Mouse (Mus musculus): ENCODE data around the gene Cer1. TPM values are rescaled to one million over a fixed set of nuclear protein-coding genes. Genes with fewer than 3 reads are reported as not detected.

The Cer1 gene
- polyA plus RNA-seq, 2 experiments = not detected

DNA sequence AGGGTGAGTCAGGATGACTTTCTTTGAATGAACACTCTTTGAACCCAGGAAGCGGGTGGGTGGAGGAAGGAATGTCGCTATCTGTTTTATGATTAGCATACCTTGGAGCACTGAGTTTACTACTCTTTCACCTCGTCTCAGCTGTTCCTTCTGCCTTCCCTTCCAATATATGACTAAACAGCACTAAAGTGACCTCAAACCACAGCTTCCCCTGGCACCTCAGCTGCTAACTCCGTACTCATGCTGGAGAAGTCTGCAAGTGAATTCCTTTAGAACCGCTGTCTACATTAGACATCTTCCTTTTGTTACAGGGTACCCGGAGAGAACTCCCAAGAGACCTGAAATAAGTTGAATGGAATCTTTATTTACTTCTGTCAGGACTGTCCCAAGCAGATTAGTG lies 14.0 kb downstream of the Cer1 start:
- no peak for ATAC-seq (ENCODE audit: insufficient read depth)
- no peak for DNase-seq (ENCODE audit: low read depth in 3 of 3, low spot score in 3 of 3)
- whole genome bisulfite sequencing (ENCODE audit: insufficient replicate concordance) = 30% methylated on average over 6 of the region's 6 CpGs
- Histone ChIP-seq H3K36me3 (replicated peaks; ENCODE audit: control insufficient read depth, insufficient read depth, low read depth) (no peaks in the 10 kb centered on the region), H3K27ac (no peak overlapping the region), H3K4me2 (ENCODE audit: low read depth) (no peak overlapping the region), H3K27me3 (ENCODE audit: control insufficient read depth, insufficient read depth, low read length) (no peaks in the 10 kb centered on the region), H3K9ac (replicated peaks) (no peak overlapping the region), H3K4me3 (ENCODE audit: insufficient read depth in 1 of 2, low read depth in 2 of 2, low read length in 2 of 2) (no peak overlapping the region), H3K9me3 (ENCODE audit: control insufficient read depth, low read length) (no peaks in the 10 kb centered on the region), H3K4me1 (replicated peaks; ENCODE audit: control insufficient read depth in 2 of 2, insufficient read depth in 2 of 2, low read length in 1 of 2) (no peaks in the 10 kb centered on the region)
- TF ChIP-seq EP300 (IDR thresholded peaks at IDR 0.05; ENCODE audit: low read depth) (no peak), CTCF (IDR thresholded peaks at IDR 0.05; ENCODE audit: low read depth) (no peak)

DNA sequence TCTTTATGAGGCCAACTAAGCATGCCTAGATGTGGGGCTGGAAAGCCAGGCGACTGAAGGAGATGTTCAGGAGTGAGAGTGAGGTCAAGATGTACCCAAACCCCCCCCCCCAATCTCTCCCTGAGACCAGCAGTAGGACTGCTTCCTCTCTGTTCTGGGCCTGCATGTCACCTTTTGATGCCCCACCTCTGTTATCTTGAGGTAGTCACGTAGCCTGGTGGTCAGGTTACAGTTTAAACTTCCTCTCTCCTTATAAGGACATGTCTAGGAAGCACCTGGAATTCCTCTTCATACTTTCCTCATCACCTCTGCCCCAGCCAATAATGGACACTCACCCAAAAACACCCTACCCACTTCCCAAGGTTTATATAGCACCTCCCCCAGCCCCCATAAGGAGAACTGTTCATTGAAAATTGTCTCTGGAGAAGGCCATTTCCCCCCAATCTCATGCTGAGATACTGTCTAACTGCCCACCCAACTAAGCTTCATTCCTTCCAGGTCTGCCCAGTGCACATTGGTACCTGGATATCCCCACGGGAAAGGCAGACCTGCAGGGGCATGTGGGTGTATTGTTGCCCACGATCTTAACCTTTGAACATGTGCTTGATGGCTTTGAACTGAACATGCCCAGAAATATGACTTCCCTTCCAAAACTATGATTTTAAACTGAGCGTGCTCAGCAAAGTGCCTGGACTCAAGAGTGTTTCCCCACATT lies 17.1 kb downstream of the Cer1 start:
- TF ChIP-seq CTCF (IDR thresholded peaks at IDR 0.05; ENCODE audit: low read depth) (no peak), EP300 (IDR thresholded peaks at IDR 0.05; ENCODE audit: low read depth) (no peak)
- Histone ChIP-seq H3K27ac (no peak overlapping the region), H3K9ac (replicated peaks) (no peak overlapping the region), H3K4me1 (replicated peaks; ENCODE audit: control insufficient read depth in 2 of 2, insufficient read depth in 2 of 2, low read length in 1 of 2) (no peaks in the 10 kb centered on the region), H3K27me3 (ENCODE audit: control insufficient read depth, insufficient read depth, low read length) (no peaks in the 10 kb centered on the region), H3K9me3 (ENCODE audit: control insufficient read depth, low read length) (no peaks in the 10 kb centered on the region), H3K36me3 (replicated peaks; ENCODE audit: control insufficient read depth, insufficient read depth, low read depth) (no peaks in the 10 kb centered on the region), H3K4me2 (ENCODE audit: low read depth) (no peak overlapping the region), H3K4me3 (ENCODE audit: insufficient read depth in 1 of 2, low read depth in 2 of 2, low read length in 2 of 2) (no peak overlapping the region)
- WGBS (ENCODE audit: insufficient replicate concordance) = 48% methylated on average over 5 of the region's 5 CpGs
- no peak for ATAC-seq (ENCODE audit: insufficient read depth)
- no peak for DNase-seq (ENCODE audit: low read depth in 3 of 3, low spot score in 3 of 3)

DNA sequence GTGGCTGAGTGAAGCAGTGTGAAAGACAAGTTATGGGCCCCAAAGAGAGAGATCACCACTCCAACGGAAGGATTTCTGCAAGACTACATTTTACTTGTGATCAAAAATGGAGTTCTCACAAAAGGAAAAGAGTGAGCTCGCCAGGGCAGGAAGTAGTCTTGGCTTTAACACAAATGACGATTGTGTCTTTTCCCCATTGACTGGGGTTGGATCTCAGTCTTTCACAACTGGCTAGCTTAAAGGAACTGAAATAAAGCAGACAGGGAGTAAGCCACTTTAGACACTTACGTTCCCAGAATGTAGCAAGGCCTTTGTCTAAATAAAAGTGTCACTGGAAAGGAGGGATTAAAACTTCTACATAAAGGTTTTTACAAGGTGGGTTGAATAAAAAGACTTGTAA lies 17.8 kb downstream of the Cer1 start:
- Histone ChIP-seq H3K4me3 (ENCODE audit: insufficient read depth in 1 of 2, low read depth in 2 of 2, low read length in 2 of 2) (no peak overlapping the region), H3K9me3 (ENCODE audit: control insufficient read depth, low read length) (no peaks in the 10 kb centered on the region), H3K36me3 (replicated peaks; ENCODE audit: control insufficient read depth, insufficient read depth, low read depth) (no peaks in the 10 kb centered on the region), H3K27me3 (ENCODE audit: control insufficient read depth, insufficient read depth, low read length) (no peaks in the 10 kb centered on the region), H3K4me1 (replicated peaks; ENCODE audit: control insufficient read depth in 2 of 2, insufficient read depth in 2 of 2, low read length in 1 of 2) (no peaks in the 10 kb centered on the region), H3K4me2 (ENCODE audit: low read depth) (no peak overlapping the region), H3K9ac (replicated peaks) (no peak overlapping the region), H3K27ac (no peak overlapping the region)
- ATAC-seq (ENCODE audit: insufficient read depth) (no peak), DNase-seq (ENCODE audit: low read depth in 3 of 3, low spot score in 3 of 3) (no peak)
- 48% methylated on average over 4 of the region's 4 CpGs for WGBS (ENCODE audit: insufficient replicate concordance)
- TF ChIP-seq EP300 (IDR thresholded peaks at IDR 0.05; ENCODE audit: low read depth) (no peak), CTCF (IDR thresholded peaks at IDR 0.05; ENCODE audit: low read depth) (no peak)

DNA sequence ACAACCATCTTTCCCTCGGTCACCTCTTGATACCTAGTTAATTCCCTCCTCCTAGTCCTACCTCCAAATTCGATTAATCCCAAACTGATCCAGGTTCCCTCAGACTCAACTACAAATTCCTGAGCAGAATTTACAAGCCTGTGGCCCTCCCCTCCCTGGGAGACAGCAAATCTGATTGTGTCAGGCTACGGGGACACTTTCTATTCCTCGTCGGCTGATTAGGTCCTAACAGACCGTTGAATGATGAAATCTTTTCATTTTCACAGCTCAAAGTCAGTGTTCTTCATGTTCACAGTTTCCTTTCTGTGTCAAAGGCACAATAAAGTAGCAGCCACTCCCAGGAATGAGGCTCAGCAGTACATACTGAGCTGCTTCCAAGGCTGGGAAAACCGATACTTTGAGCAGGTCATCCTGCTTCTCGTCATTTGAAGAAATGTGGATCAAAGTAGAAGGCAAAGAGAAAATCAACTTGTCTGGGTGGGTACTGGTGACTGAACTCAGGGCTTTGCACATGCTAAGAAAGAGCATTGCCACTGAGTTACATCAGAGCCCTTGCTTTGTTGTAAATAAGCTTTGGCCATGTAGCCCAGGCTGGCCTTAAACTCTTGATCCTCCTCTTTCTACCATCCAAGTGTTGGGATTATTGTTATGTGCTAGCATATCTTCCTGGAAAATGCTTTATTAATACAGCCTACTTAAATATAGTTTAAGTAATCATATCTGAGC lies 19.8 kb downstream of the Cer1 start:
- no peak for TF ChIP-seq CTCF (IDR thresholded peaks at IDR 0.05; ENCODE audit: low read depth)
- no peak for TF ChIP-seq EP300 (IDR thresholded peaks at IDR 0.05; ENCODE audit: low read depth)
- H3K27me3 ChIP-seq (ENCODE audit: control insufficient read depth, insufficient read depth, low read length) = no peaks in the 10 kb centered on the region
- no peak overlapping the region for H3K4me3 ChIP-seq (ENCODE audit: insufficient read depth in 1 of 2, low read depth in 2 of 2, low read length in 2 of 2)
- no peak overlapping the region for H3K4me2 ChIP-seq (ENCODE audit: low read depth)
- H3K36me3 ChIP-seq (replicated peaks; ENCODE audit: control insufficient read depth, insufficient read depth, low read depth) = no peaks in the 10 kb centered on the region
- H3K9ac ChIP-seq (replicated peaks) = no peak overlapping the region
- H3K27ac ChIP-seq = no peak overlapping the region
- DNase-seq (ENCODE audit: low read depth in 3 of 3, low spot score in 3 of 3) (no peak), ATAC-seq (ENCODE audit: insufficient read depth) (no peak)
- no peaks in the 10 kb centered on the region for H3K9me3 ChIP-seq (ENCODE audit: control insufficient read depth, low read length)
- 61% methylated on average over 8 of the region's 8 CpGs for WGBS (ENCODE audit: insufficient replicate concordance)
- H3K4me1 ChIP-seq (replicated peaks; ENCODE audit: control insufficient read depth in 2 of 2, insufficient read depth in 2 of 2, low read length in 1 of 2) = no peaks in the 10 kb centered on the region

DNA sequence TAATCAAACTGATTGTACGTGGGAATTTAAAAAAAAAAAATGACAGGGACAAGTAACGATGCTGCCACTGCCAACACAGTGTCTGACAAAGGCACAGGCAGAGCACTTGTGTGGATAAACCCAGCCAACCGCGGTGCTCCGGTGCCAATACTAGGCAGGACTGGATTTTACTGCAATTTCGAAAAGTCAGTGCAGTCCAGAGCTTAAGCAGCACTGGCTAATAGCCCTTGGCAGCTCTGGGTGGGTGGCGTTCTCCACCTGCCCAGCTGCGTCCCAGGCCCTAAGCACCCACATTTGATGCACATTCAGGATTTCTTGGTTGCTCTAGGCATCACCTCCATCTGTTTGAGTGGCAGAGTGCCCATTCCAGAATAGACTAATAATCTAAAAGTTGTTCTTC lies 21.6 kb downstream of the Cer1 start:
- DNase-seq (ENCODE audit: low read depth in 3 of 3, low spot score in 3 of 3) (no peak), ATAC-seq (ENCODE audit: insufficient read depth) (no peak)
- no peaks in the 10 kb centered on the region for H3K9me3 ChIP-seq (ENCODE audit: control insufficient read depth, low read length)
- H3K9ac ChIP-seq (replicated peaks) = no peak overlapping the region
- peaks cover 0 to 4% of the 10 kb centered on the region in 2 experiments; a peak in 2 of 4 replicates for H3K4me1 ChIP-seq (replicated peaks; ENCODE audit: control insufficient read depth in 2 of 2, insufficient read depth in 2 of 2, low read length in 1 of 2)
- H3K4me3 ChIP-seq (ENCODE audit: insufficient read depth in 1 of 2, low read depth in 2 of 2, low read length in 2 of 2) = no peak overlapping the region
- H3K36me3 ChIP-seq (replicated peaks; ENCODE audit: control insufficient read depth, insufficient read depth, low read depth) = no peaks in the 10 kb centered on the region
- no peak overlapping the region for H3K4me2 ChIP-seq (ENCODE audit: low read depth)
- H3K27ac ChIP-seq = no peak overlapping the region
- 69% methylated on average over 8 of the region's 8 CpGs for WGBS (ENCODE audit: insufficient replicate concordance)
- no peaks in the 10 kb centered on the region for H3K27me3 ChIP-seq (ENCODE audit: control insufficient read depth, insufficient read depth, low read length)
- no peak for TF ChIP-seq EP300 (IDR thresholded peaks at IDR 0.05; ENCODE audit: low read depth)
- no peak for TF ChIP-seq CTCF (IDR thresholded peaks at IDR 0.05; ENCODE audit: low read depth)

Data from liver, embryonic 14.5 days (tissue).